Mouse (Mus musculus) MEL (cell line): Measurements from ENCODE around the gene Rnf207.

ENCODE experiments used
- CTCF ChIP-seq, 3 experiments: IDR thresholded peaks in 2 of 3; conservative IDR thresholded peaks in 1 of 3; 2 replicates each; pipeline ENCODE4 v1.5.1; 2011 to 2012; ENCODE audit warnings: low read length in 3 of 3, low read depth in 2 of 3, mild to moderate bottlenecking in 2 of 3, improper control_type of control experiment in 1 of 3, inconsistent platforms in 1 of 3, mixed read lengths in 1 of 3, moderate library complexity in 1 of 3; ENCODE audit not compliant: control insufficient read depth in 1 of 3, insufficient read depth in 1 of 3, poor library complexity in 1 of 3, severe bottlenecking in 1 of 3
- E2F4 ChIP-seq: IDR thresholded peaks from 2 replicates; pipeline ENCODE4 v1.6.1; 2011; ENCODE audit warnings: low read depth, low read length, improper control_type of control experiment, borderline replicate concordance
- GABPA ChIP-seq: IDR thresholded peaks from 2 replicates; pipeline ENCODE4 v1.6.1; 2012; ENCODE audit warnings: low read depth, mild to moderate bottlenecking, inconsistent platforms, low read length, improper control_type of control experiment, moderate library complexity
- MAX ChIP-seq: IDR thresholded peaks from 2 replicates; pipeline ENCODE4 v1.6.1; 2011; ENCODE audit warnings: low read length, improper control_type of control experiment
- POLR2A ChIP-seq, 2 experiments: IDR thresholded peaks; 2 replicates each; pipeline ENCODE4 v1.6.1; 2011 to 2012; ENCODE audit warnings: low read length in 2 of 2, mild to moderate bottlenecking in 2 of 2, control low read depth in 1 of 2, improper control_type of control experiment in 1 of 2, low read depth in 1 of 2, moderate library complexity in 1 of 2; ENCODE audit not compliant: control insufficient read depth in 1 of 2, insufficient read depth in 1 of 2, poor library complexity in 1 of 2
- TCF12 ChIP-seq: IDR thresholded peaks from 2 replicates; pipeline ENCODE4 v1.6.1; 2014; ENCODE audit warnings: low read depth, mild to moderate bottlenecking, inconsistent platforms, low read length, improper control_type of control experiment, moderate library complexity

- no peak for TF ChIP-seq E2F4
- no peak for TF ChIP-seq POLR2A (IDR thresholded peaks at IDR 0.05; ENCODE audit: control insufficient read depth in 1 of 2, insufficient read depth in 1 of 2, low read depth in 1 of 2, low read length in 2 of 2, poor library complexity in 1 of 2)
- TF ChIP-seq CTCF (IDR thresholded peaks at IDR 0.05 in 2 of 3, conservative IDR thresholded peaks at IDR 0.05 in 1 of 3; ENCODE audit: control insufficient read depth in 1 of 3, insufficient read depth in 1 of 3, low read depth in 2 of 3, low read length in 3 of 3, poor library complexity in 1 of 3, severe bottlenecking in 1 of 3), result no peak
- no peak for TF ChIP-seq MAX
- no peak for TF ChIP-seq TCF12
- TF ChIP-seq GABPA, result no peak
Measured at GRCm38 (mm10) chr4:152282721-152283120, 36.1 kb downstream of the Rnf207 start.
